Mouse (Mus musculus) limb, embryonic 15.5 days (tissue): Measurements from ENCODE around the gene N4bp1. TPM values are rescaled to one million over a fixed set of nuclear protein-coding genes. Genes with fewer than 3 reads are reported as not detected.

Experiments used
- ATAC-seq: fragments of 200-750 bp; cut with Nextera tagmentation; 2 replicates; pipeline ENCODE4 v1.8.0; 2017; ENCODE audit warnings: low read depth, moderate TSS enrichment; ENCODE audit not compliant: insufficient number of reproducible peaks, low FRiP score, low TSS enrichment
- H3K27ac ChIP-seq: fragments of 300-500 bp; sonication (generic); 2 replicates; pipeline ENCODE4 v1.5.1; 2015; ENCODE audit warnings: moderate library complexity, mild to moderate bottlenecking, inconsistent platforms
- H3K27me3 ChIP-seq: fragments of 300-500 bp; sonication (generic); 2 replicates; pipeline ENCODE4 v1.6.1; 2015; ENCODE audit warnings: inconsistent platforms
- H3K36me3 ChIP-seq: fragments of 300-500 bp; sonication (generic); 2 replicates; pipeline ENCODE4 v1.6.1; 2015; ENCODE audit warnings: inconsistent platforms
- H3K4me1 ChIP-seq: fragments of 300-500 bp; sonication (generic); 2 replicates; pipeline ENCODE4 v1.6.1; 2015; ENCODE audit warnings: inconsistent platforms
- H3K4me2 ChIP-seq: fragments of 300-500 bp; sonication (generic); 2 replicates; pipeline ENCODE4 v1.6.1; 2015; ENCODE audit warnings: mild to moderate bottlenecking, inconsistent platforms
- H3K4me3 ChIP-seq: fragments of 300-500 bp; sonication (generic); 2 replicates; pipeline ENCODE4 v1.5.1; 2015; ENCODE audit warnings: mild to moderate bottlenecking, inconsistent platforms
- H3K9ac ChIP-seq: fragments of 300-500 bp; sonication (generic); 2 replicates; pipeline ENCODE4 v1.6.1; 2015; ENCODE audit warnings: inconsistent platforms
- H3K9me3 ChIP-seq: fragments of 300-500 bp; sonication (generic); 2 replicates; pipeline ENCODE4 v1.6.1; 2016; ENCODE audit warnings: inconsistent platforms
- WGBS: fragments of 180-500 bp; shearing (Covaris S2); methylation state at CpG from one replicate; pipeline ENCODE4 v1.1.7; 2015; 5-methylcytosine and 5-hydroxymethylcytosine counted together
- polyA plus RNA-seq: library from polyadenylated mRNA; unstranded; fragments of >200 nt; fragmentation: Nextera tagmentation; extraction: Ambion mirVana; gene quantifications from 2 replicates; pipeline ENCODE4 v1.2.1, GENCODE M21; 2015

The N4bp1 gene
- polyA plus RNA-seq, 1 experiment from 2014 or later = 9.5 TPM

- no peaks in the 10 kb centered on the region for H3K36me3 ChIP-seq
- H3K4me2 ChIP-seq = no peak overlapping the region
- no peak overlapping the region for H3K4me3 ChIP-seq
- H3K4me1 ChIP-seq = no peaks in the 10 kb centered on the region
- H3K27ac ChIP-seq = no peak overlapping the region
- ATAC-seq = no peak
- H3K9me3 ChIP-seq = no peaks in the 10 kb centered on the region
- WGBS = 92% methylated on average over 2 of the region's 2 CpGs
- H3K9ac ChIP-seq = no peak overlapping the region
- no peaks in the 10 kb centered on the region for H3K27me3 ChIP-seq
These were observed 33.0 kb upstream of the N4bp1 start for GRCm38 (mm10) chr8:86918093-86918492.

GRCm38 (mm10) chr8:86917689-86918088 lies 32.6 kb upstream of the N4bp1 start:
- Histone ChIP-seq H3K9me3 (no peaks in the 10 kb centered on the region), H3K27ac (no peak overlapping the region), H3K4me1 (no peaks in the 10 kb centered on the region), H3K9ac (no peak overlapping the region), H3K4me2 (no peak overlapping the region), H3K36me3 (no peaks in the 10 kb centered on the region), H3K4me3 (no peak overlapping the region), H3K27me3 (no peaks in the 10 kb centered on the region)
- WGBS = 80% methylated on average over 2 of the region's 2 CpGs
- ATAC-seq = no peak

GRCm38 (mm10) chr8:86916369-86916768 lies 31.3 kb upstream of the N4bp1 start:
- no peaks in the 10 kb centered on the region for H3K36me3 ChIP-seq
- H3K27ac ChIP-seq = no peak overlapping the region
- 79% methylated on average over 4 of the region's 4 CpGs for WGBS
- H3K4me1 ChIP-seq = no peaks in the 10 kb centered on the region
- no peaks in the 10 kb centered on the region for H3K27me3 ChIP-seq
- no peak for ATAC-seq
- no peak overlapping the region for H3K4me2 ChIP-seq
- H3K4me3 ChIP-seq = no peak overlapping the region
- H3K9ac ChIP-seq = no peak overlapping the region
- H3K9me3 ChIP-seq = no peaks in the 10 kb centered on the region

GRCm38 (mm10) chr8:86911136-86911535 lies 26.1 kb upstream of the N4bp1 start:
- Histone ChIP-seq H3K9ac (no peak overlapping the region), H3K36me3 (no peaks in the 10 kb centered on the region), H3K9me3 (no peaks in the 10 kb centered on the region), H3K4me1 (no peaks in the 10 kb centered on the region), H3K27ac (no peak overlapping the region), H3K27me3 (no peaks in the 10 kb centered on the region), H3K4me3 (no peak overlapping the region), H3K4me2 (no peak overlapping the region)
- 85% methylated on average over 8 of the region's 8 CpGs for WGBS
- ATAC-seq = no peak

GRCm38 (mm10) chr8:86910250-86910649 lies 25.2 kb upstream of the N4bp1 start:
- Histone ChIP-seq H3K36me3 (no peaks in the 10 kb centered on the region), H3K27me3 (no peaks in the 10 kb centered on the region), H3K27ac (no peak overlapping the region), H3K9ac (no peak overlapping the region), H3K4me2 (no peak overlapping the region), H3K4me1 (no peaks in the 10 kb centered on the region), H3K9me3 (no peaks in the 10 kb centered on the region), H3K4me3 (no peak overlapping the region)
- WGBS = 87% methylated on average over 7 of the region's 7 CpGs
- no peak for ATAC-seq

- Histone ChIP-seq H3K4me2 (no peak overlapping the region), H3K27me3 (no peaks in the 10 kb centered on the region), H3K4me1 (no peaks in the 10 kb centered on the region), H3K36me3 (no peaks in the 10 kb centered on the region), H3K9me3 (no peaks in the 10 kb centered on the region), H3K27ac (no peak overlapping the region), H3K4me3 (no peak overlapping the region), H3K9ac (no peak overlapping the region)
- no peak for ATAC-seq
- WGBS = 16% methylated on average over 6 of the region's 6 CpGs
These were observed 23.5 kb upstream of the N4bp1 start for GRCm38 (mm10) chr8:86908536-86908935.

- Histone ChIP-seq H3K9ac (no peak overlapping the region), H3K9me3 (no peaks in the 10 kb centered on the region), H3K27me3 (no peaks in the 10 kb centered on the region), H3K4me1 (no peaks in the 10 kb centered on the region), H3K36me3 (no peaks in the 10 kb centered on the region), H3K4me3 (no peak overlapping the region), H3K4me2 (no peak overlapping the region), H3K27ac (no peak overlapping the region)
- WGBS = 78% methylated on average over 10 of the region's 10 CpGs
- ATAC-seq = no peak
These were observed 19.9 kb upstream of the N4bp1 start for GRCm38 (mm10) chr8:86904911-86905310.

GRCm38 (mm10) chr8:86903104-86903503 lies 18.0 kb upstream of the N4bp1 start:
- Histone ChIP-seq H3K27ac (no peak overlapping the region), H3K4me3 (no peak overlapping the region), H3K36me3 (no peaks in the 10 kb centered on the region), H3K4me1 (no peaks in the 10 kb centered on the region), H3K9ac (no peak overlapping the region), H3K9me3 (no peaks in the 10 kb centered on the region), H3K4me2 (no peak overlapping the region), H3K27me3 (no peaks in the 10 kb centered on the region)
- no peak for ATAC-seq
- 4% methylated on average over 10 of the region's 10 CpGs for WGBS

GRCm38 (mm10) chr8:86902656-86903055 lies 17.6 kb upstream of the N4bp1 start:
- ATAC-seq = no peak
- Histone ChIP-seq H3K36me3 (no peaks in the 10 kb centered on the region), H3K4me2 (no peak overlapping the region), H3K9me3 (no peaks in the 10 kb centered on the region), H3K4me3 (no peak overlapping the region), H3K4me1 (no peaks in the 10 kb centered on the region), H3K9ac (no peak overlapping the region), H3K27ac (no peak overlapping the region), H3K27me3 (no peaks in the 10 kb centered on the region)
- WGBS = 78% methylated on average over 8 of the region's 8 CpGs

GRCm38 (mm10) chr8:86901972-86902371 lies 16.9 kb upstream of the N4bp1 start:
- H3K4me3 ChIP-seq = no peak overlapping the region
- H3K27me3 ChIP-seq = no peaks in the 10 kb centered on the region
- no peak for ATAC-seq
- H3K4me2 ChIP-seq = no peak overlapping the region
- WGBS = 31% methylated on average over 5 of the region's 5 CpGs
- H3K36me3 ChIP-seq = no peaks in the 10 kb centered on the region
- no peaks in the 10 kb centered on the region for H3K4me1 ChIP-seq
- H3K27ac ChIP-seq = no peak overlapping the region
- H3K9me3 ChIP-seq = no peaks in the 10 kb centered on the region
- no peak overlapping the region for H3K9ac ChIP-seq

GRCm38 (mm10) chr8:86897726-86898419 lies 12.8 kb upstream of the N4bp1 start:
- H3K36me3 ChIP-seq = no peaks in the 10 kb centered on the region
- H3K27me3 ChIP-seq = no peaks in the 10 kb centered on the region
- H3K4me2 ChIP-seq = no peak overlapping the region
- no peak overlapping the region for H3K27ac ChIP-seq
- H3K9me3 ChIP-seq = no peaks in the 10 kb centered on the region
- no peaks in the 10 kb centered on the region for H3K4me1 ChIP-seq
- no peak overlapping the region for H3K4me3 ChIP-seq
- no peak for ATAC-seq
- 80% methylated on average over 7 of the region's 7 CpGs for WGBS
- H3K9ac ChIP-seq = no peak overlapping the region

- Histone ChIP-seq H3K4me2 (no peak overlapping the region), H3K4me3 (no peak overlapping the region), H3K4me1 (no peaks in the 10 kb centered on the region), H3K27me3 (no peaks in the 10 kb centered on the region), H3K9me3 (no peaks in the 10 kb centered on the region), H3K27ac (no peak overlapping the region), H3K9ac (no peak overlapping the region), H3K36me3 (no peaks in the 10 kb centered on the region)
- 89% methylated on average over 4 of the region's 4 CpGs for WGBS
- ATAC-seq = no peak
These were observed 10.3 kb upstream of the N4bp1 start for GRCm38 (mm10) chr8:86895390-86895789.

- no peaks in the 10 kb centered on the region for H3K9me3 ChIP-seq
- no peaks in the 10 kb centered on the region for H3K4me1 ChIP-seq
- no peak overlapping the region for H3K4me3 ChIP-seq
- H3K36me3 ChIP-seq = no peaks in the 10 kb centered on the region
- H3K9ac ChIP-seq = no peak overlapping the region
- ATAC-seq = no peak
- H3K27ac ChIP-seq = no peak overlapping the region
- WGBS = 62% methylated on average over 6 of the region's 6 CpGs
- no peak overlapping the region for H3K4me2 ChIP-seq
- H3K27me3 ChIP-seq = no peaks in the 10 kb centered on the region
These were observed 9.2 kb upstream of the N4bp1 start for GRCm38 (mm10) chr8:86894194-86894761.
